Mouse (Mus musculus) c-Kit-negative CD71-positive TER-119-positive erythroid progenitor cells, embryonic 14.5 days (primary cell): ENCODE results near the gene Cep164.
"Not testable (repeated sequence)": the region's sequence is repeated elsewhere in the genome, so short reads cannot be mapped to it uniquely, and the experiment has no call there.

Experiments used
- DNase-seq: peaks from one replicate; pipeline ENCODE4 v3.0.0-alpha.2; 2013; ENCODE audit warnings: low read depth, low spot score

Cep164 gene

DNA sequence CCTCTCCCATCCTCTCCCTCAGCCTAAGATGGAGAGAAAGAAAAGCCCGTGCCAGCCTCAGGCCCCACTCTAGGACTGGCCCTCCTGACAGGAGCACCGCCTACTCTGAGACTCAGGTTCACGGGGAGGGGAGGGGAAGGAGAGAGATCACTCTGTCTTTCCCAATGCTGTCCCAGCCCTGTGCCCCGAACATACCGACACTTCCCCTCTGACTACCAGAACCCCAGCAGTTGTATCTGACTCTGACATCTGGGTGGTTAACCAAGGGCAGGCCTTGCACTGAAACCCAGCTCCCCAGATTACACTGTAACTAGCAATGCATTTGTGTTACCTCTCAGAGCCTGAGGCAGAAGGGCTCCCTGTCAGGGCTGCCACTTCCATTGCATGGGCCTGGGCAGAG is 40.1 kb downstream of the Cep164 start:
- no peak for DNase-seq

DNA sequence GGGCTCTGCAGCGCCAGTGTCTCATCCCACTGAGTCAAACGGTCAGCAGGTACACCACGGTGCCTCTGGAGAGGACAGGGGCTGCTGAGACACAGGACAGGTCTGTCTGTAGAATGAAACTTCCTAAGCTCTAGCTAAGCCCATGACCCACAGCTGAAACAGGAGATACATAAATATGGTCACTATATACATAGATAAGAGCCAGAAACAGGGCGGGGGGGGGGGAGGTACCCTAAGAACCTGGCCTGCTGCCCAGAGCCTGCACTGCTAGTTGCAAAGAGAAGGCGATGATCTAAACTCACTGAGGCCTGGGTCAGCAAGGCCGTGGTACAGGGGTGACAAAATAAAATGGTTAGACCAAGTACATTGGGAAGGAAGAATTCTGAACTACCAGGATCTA is 40.9 kb downstream of the Cep164 start:
- no peak for DNase-seq

DNA sequence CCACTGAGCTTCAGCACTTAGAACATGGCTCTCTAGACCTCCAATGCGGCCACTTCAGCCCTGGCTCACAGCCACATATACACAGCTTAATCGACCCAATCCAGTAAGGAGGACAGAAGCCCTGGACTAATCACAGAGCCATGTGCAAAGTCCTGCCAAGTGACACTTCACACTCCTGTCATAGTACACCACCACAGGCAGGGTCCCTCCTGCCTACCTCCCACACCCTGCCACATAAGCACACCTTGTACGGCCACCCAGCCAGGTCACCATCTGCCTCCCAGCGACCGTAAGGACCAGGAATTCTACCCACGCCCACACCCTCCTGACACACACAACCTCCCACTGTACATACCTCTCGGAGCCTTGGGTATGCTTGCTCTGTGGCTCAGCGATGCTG is 41.4 kb downstream of the Cep164 start:
- DNase-seq = no peak

DNA sequence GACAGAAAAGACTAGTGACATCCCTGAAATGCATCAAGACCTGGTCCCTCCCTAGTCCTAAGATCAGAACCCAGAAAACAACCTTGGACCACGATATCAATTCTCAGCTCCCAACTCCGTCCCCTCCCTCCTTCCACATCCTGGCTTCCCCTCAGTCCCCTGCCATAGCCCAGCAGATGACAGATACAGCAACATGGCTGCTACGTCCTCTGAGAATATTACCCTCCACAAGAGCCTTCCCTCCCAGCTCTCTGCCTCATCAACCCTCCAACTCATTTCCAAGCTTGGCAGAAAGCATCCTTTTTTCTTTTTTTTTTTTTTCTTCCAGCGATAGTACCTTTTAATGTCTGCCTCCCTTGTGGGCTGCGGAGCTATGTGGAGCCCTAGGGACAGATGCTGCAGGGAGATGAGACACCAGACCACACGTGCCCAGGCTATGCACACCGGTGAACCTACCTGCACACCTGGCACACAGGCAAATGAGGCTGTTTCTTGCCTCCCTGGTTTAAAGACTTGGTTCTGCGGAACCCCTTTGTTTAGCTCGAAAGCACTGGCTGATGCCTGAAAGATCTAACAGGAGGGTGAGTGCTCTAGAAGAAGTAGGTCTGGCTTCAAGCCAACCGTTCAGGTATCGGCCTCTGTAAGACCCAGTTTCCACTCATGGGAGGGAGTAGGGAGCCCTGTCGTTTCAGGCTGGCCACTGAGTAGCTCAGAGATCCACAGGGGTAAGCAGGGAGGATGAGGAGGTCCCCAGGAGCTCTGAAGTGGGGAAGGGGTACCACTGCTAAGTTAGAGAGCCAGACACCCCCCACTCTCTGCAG is 45.0 kb downstream of the Cep164 start:
- DNase-seq = no peak

DNA sequence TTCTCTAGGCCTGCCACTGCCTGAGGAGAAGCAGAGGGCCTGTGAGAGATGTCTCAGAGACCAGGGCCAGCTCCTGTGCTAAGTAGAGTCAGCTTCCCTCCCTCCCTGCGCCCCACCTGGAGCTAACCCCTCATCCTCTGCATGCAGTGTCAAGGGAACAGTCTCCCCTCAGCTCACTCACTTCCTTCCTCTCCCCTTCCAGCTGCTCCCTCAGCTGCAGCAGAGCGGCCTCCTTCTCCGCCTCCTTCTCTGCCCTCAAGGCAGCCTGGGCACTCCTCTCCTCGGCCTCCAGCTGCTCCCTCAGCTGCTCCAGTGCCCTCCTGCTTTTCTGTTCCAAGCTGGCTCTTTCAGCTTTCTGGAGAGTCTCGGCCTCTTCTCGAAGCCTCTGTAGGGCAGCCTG is 49.3 kb downstream of the Cep164 start:
- no peak for DNase-seq

DNA sequence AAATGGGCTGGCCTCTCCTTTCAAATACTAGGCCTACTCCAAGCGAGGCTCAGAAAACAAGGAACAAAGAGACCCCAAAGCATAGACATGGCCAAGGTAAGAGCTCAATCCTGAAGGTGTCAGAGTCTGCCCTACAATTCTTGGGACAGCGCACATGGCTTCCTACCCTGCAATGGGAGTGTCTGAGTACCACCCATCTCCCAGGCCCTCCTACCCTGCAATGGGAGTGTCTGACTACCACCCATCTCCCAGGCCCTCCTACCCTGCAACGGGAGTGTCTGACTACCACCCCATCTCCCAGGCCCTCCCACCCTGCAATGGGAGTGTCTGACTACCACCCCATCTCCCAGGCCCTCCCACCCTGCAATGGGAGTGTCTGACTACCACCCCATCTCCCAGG is 52.3 kb downstream of the Cep164 start:
- not testable (repeated sequence) for DNase-seq

DNA sequence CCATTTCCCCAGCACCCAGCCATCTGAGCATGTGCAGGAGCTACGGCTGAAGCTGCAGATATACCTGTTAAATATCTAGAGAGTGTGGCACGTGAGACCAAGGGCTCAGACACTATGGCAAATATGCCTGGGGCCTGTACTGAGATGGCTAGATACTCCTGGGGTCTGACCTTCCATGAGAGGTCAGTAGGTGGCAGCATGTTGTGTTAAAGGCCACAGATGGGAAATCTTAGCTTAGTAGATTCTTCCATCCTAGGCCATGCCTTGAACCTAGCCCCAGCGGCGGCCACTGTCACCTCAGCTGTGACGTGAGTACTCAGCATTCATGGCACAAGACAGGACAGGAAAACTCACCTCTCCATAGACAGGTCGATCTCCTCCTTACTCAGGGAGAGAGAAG is 54.4 kb downstream of the Cep164 start:
- no peak for DNase-seq

DNA sequence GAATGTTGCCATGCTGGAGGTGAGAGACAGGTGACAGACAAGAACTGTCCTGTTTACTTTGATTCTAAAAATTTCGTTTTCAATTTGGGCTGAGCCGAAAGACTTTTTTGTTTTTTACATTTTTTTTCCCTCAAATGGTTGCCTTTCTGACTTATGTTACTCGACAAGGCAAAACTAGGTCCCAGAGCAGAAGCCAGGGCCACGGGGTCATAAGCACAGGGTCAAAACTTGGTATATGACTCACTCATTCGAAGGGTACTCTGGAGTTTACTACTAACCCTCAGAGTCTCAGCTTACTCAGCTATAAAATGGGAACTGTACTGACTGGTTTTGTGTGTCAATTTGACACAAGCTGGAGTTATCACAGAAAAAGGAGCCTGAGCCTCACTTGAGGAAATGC is 58.9 kb downstream of the Cep164 start:
- no peak for DNase-seq

DNA sequence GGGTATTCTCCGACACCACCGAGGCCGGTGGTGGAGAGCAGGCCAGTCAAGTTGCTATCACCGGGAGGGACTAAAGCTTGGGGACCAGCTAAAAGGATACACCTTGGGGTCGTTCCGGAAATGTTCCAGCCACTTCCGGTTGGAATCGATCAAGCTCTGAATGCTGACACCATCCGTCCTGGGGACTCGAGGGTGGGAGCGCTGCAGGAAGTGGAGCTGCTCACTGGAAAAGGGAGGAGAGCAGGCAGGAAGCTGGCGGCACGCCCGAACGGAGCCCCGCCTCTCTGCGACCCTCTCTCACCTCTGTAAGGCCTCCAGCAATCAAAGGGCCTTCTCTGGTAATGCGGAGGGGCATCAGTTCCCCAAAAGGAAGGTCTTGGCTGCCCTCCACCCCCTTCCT is 60.1 kb downstream of the Cep164 start:
- no peak for DNase-seq

DNA sequence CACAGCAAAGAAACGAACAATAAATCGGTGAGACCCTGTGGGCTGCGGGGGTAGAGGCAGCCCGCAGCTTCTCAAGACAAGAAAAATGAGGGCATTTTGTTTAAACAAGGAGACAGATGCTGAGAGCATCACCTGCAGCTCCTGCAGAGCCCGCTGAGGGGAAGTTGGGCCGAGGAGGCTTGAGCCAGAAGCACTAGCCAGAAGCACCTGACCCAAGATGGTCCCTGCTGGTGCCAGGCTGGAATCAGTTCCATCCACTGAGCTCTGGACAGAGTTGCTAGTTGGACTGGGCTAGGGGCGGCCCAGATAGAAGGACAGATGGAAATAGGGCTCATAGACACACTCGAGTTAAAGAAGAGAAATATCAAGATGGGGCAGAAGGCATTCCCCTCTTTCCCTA is 61.3 kb downstream of the Cep164 start:
- DNase-seq = no peak

DNA sequence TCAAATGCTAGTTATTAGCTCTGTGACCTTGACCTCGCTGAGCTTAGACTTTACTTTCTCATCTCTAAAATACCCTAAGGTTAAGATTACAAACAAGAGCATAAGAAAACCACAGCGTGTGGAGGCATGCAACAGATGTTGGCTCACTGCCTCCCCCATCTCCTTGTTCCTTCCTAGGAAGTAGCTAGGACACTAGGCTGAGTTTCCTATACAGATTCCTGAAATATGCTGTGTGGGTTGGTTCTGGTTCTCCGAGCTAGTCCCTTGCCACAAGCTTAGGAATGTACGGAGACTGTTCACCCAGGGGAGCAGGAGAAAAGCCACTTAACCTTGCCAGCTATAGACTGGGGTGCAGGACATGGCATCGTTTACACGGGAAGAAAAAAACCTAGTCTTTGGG is 62.3 kb downstream of the Cep164 start:
- no peak for DNase-seq

DNA sequence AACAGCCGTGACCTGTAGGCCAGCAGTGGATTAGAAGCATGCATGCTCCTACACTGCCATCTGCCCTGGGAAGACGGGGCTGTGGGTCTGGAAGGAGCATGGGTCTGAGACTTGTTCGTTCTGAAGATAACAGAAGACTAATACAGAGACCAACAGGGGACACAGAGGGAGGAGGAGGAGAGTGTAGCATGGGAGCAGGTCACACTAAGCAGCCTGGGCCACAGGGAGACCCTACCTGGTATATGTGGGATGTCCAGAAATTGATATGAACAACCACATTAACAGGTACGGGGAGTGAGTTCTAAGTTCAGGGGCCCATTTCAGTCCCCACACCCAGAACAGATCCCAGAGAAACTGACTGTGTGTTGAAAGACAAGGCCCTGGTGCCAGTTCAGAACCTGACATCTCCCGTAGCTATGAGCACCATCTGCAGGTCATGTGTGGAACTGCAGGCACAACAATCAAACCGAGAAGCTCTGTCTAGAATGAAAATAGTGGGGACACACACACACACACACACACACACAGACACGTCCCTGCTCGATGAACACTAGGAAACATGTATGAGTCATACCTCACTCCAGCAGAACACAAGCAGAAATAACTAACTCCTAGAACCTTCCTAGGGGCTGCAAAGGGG is 73.9 kb downstream of the Cep164 start:
- DNase-seq = peak; percentile 15

DNA sequence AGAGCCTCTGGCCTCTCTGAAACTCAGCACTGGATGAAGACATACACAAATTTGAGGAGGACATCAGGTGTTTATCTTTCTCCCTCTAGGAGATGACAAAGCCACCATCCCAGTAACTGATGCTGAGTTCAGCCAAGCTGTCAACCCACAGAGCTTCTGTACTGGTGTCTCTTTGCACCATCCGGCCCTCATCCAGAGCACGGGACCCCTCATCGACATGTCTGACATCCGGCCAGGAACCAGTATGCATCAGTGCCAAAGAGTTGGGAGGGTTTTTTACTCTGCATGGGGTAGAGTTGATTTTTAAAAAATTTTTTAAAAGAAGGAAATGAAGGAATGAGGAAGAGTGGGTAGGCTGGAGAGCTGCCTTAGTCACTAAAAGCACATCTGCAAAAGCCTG is 78.6 kb downstream of the Cep164 start:
- DNase-seq = no peak

DNA sequence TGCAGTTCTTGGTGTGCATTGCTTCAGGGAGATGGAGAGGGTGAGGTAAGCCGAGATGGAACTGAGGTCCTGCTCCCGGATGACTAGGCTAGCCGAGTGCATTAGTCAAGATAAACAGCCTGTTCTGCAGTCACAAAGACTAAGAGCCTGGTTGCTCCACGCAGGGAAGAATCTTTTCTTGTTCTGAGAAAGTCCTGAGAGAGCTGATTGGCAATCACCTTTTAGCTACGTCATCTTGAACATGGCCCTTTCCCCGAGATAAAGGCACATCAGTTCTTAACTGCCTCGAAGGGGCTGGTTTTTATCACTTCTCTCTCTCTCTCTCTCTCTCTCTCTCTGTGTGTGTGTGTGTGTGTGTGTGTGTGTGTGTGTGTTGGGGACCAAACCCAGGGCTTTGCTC is 83.0 kb downstream of the Cep164 start:
- no peak for DNase-seq

DNA sequence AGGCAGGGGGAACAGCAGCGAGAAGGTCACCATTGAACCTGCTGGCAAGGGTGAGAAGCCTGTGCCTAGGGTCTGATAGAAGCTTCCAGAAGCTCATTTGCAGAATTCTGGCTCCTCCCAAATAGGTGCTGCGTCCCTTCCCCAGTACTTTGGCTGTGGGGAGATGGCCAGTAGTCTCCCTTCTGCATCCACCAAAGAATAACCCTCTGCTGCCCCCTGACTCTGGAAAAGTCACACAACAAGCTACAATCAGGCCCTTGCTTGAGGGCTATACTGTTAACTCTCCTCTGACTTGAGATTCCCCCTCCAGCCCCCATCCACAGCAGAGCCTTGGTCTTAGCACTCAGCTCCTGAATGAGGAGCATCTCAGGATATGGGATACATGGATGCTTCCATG is 87.9 kb downstream of the Cep164 start:
- no peak for DNase-seq

DNA sequence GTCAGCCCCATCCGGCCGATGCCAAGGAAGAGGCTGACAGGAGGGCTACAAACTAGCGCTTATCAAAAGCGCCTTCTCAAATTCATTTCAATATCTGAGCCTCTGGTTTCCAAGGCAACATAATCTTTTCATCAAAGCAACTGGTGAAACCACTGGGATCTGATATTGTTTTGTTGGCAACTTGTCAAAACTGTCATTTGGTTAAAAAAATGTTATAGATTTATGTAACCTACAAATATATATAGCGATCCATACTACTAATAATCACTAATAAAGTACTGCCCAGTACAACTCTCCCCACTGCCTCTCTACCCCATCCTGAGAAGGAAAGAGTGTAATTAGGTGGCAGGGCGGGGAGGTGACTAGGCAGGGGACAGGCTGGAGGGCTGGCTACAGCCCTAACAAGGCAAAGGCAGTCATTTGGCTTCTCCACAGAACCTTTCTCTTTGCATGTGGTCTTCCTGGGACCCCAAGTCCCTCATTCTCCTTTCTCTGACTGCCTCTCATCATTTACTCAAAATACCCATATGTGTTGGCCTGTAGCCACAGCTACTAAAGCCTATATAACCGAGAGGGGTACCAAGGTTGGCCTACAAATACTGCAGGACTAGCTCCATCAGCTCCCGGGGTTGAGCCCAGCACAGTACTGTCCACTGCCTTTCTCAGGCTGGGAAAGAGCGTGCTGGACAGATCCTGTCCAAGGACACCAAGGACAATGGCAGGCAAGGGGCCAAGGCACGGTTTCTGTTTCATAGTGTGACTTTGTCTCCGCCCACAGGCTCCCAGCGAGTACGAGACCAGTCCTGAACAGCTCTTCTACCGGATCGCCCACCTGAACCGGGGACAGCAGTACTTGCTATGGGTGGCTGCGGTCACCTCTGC is 88.5 kb downstream of the Cep164 start:
- DNase-seq = no peak

DNA sequence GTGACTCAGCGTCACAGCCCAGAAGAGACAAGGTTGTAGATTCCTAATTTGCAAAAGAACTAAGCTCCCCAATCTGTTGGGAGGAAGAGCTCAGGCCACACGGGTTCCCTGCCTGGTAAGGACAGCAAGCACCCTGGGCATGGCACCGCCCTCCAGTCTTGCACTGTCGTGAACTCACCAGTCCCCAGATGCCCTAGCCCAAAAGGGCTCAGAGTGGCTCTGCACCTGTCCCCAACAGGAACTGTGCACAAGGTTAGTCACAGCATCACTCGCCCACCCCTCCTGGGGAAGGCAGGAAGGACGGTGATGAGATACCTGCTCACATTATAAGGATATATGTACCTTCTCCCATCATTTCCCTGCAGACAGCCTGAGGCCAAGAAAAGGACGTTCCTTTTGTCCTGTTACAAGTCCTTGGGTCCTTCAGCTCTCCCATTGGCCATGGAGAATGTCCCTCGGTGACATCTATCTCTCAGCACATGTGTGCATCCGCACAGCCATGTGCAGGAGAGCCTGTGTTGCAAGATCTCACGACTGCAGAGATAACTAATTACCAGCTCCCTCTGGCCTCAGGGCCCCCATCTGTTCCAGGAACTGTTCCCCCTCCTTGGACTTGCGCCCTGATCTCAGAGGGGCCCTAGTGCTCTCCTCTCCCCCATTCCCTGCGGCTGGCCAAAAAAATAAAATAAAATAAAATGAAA is 89.3 kb downstream of the Cep164 start:
- no peak for DNase-seq

DNA sequence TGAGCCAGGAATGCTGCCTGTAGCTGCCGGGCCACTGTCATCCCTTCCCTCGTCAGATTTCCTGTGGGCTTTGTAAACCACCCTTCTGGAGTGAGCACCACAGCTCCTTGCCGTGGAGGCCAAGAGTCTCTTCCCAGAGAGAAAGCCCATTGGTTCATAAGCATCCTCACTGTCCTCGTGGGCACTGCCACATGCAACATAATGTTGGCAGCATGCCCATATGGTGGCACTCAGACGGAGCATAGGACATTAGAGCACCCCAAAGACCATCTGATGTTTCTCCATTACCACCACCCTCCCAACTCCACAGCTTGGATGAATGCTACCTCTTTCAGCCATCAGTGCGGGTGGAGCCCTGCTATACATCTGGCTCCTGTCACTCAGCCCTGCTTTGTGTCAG is 95.2 kb downstream of the Cep164 start:
- DNase-seq = no peak

DNA sequence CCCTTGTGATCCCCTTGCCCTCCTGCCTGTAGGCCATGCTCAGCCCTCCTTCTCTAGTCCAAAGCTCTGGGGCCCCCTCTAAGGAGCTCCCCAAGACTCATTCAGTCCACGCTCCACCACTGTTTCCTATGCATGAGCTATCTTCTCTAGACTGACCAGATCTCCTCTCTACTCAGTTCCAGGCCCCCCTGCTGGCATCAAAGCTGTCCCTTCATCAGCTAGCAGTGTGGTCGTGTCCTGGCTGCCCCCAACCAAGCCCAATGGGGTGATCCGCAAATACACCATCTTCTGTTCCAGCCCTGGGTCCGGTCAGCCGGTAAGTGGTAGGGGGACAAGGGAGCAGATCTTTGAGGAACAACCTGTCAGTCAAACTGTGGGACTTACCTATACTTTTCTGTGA is 96.6 kb downstream of the Cep164 start:
- DNase-seq = no peak

DNA sequence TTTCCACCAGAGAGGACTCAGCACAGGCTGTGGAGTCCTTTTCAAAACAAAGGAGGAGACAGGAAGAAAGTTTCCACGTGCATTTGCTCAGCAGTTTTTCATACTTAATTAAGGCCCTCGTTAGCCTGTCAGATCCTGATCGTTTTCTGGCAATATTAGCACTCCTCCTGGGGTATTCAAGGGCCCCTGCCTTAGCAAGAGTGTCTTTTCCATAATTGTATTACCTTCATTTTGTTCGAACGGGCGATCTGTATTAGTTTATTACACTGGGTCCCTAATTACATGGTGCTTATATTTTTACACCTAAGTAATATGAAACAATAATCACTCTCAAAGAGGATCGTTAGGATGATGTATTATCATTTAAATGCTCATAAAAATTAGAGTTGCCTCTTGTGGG is 108.5 kb downstream of the Cep164 start:
- no peak for DNase-seq
